Mouse (Mus musculus) small intestine, adult 2 months (tissue): ENCODE data around the gene Grik3.

Source experiments
- CTCF ChIP-seq: fragments of 200-500 bp; IDR thresholded peaks from 2 replicates; pipeline ENCODE4 v1.5.1; 2012; ENCODE audit warnings: low read depth, mild to moderate bottlenecking, control low read depth, inconsistent platforms, low read length, moderate library complexity, mixed read lengths; ENCODE audit not compliant: insufficient replicate concordance, insufficient read length; ENCODE audit errors: extremely low read depth
- POLR2A ChIP-seq: fragments of 200-500 bp; IDR thresholded peaks from 2 replicates; pipeline ENCODE4 v1.6.1; 2012; ENCODE audit warnings: low read depth, mild to moderate bottlenecking, control low read depth, inconsistent platforms, low read length, moderate library complexity

GRCm38 (mm10) chr4:125607397-125608042 lies 117.0 kb downstream of the Grik3 start:
- TF ChIP-seq CTCF (no peak), POLR2A (no peak)
